Mouse (Mus musculus) lung, embryonic 14.5 days (tissue): ENCODE results near the gene Sec14l1. TPM values are rescaled to one million over a fixed set of nuclear protein-coding genes. Genes with fewer than 3 reads are reported as not detected.

ENCODE experiments used
- ATAC-seq: fragments of 200-750 bp; cut with Nextera tagmentation; 2 replicates; pipeline ENCODE4 v1.8.0; 2017; ENCODE audit warnings: mild to moderate bottlenecking, moderate TSS enrichment, moderate library complexity; ENCODE audit not compliant: insufficient read depth
- DNase-seq: peaks from one replicate; pipeline ENCODE4 v3.0.0-alpha.2; 2015
- H3K27ac ChIP-seq: fragments of 300-500 bp; sonication (generic); 2 replicates; pipeline ENCODE4 v1.5.1; 2014; ENCODE audit warnings: low read depth, mild to moderate bottlenecking, moderate library complexity
- H3K27me3 ChIP-seq: fragments of 300-500 bp; sonication (generic); 2 replicates; pipeline ENCODE4 v1.6.1; 2014; ENCODE audit warnings: low read length, control low read depth; ENCODE audit not compliant: insufficient read depth
- H3K36me3 ChIP-seq: fragments of 300-500 bp; sonication (generic); 2 replicates; pipeline ENCODE4 v1.6.1; 2014; ENCODE audit warnings: control low read depth; ENCODE audit not compliant: insufficient read depth
- H3K4me1 ChIP-seq: fragments of 300-500 bp; sonication (generic); 2 replicates; pipeline ENCODE4 v1.6.1; 2014; ENCODE audit warnings: antibody characterized with exemption, control low read depth; ENCODE audit not compliant: insufficient read depth
- H3K4me2 ChIP-seq: fragments of 300-500 bp; sonication (generic); 2 replicates; pipeline ENCODE4 v1.6.1; 2014; ENCODE audit warnings: mild to moderate bottlenecking
- H3K4me3 ChIP-seq: fragments of 300-500 bp; sonication (generic); 2 replicates; pipeline ENCODE4 v1.5.1; 2014; ENCODE audit warnings: low read depth, low read length
- H3K9ac ChIP-seq: fragments of 300-500 bp; sonication (generic); 2 replicates; pipeline ENCODE4 v1.6.1; 2014
- H3K9me3 ChIP-seq: fragments of 300-500 bp; sonication (generic); 2 replicates; pipeline ENCODE4 v1.6.1; 2016; ENCODE audit warnings: low read depth, low read length, control low read depth
- CTCF ChIP-seq: IDR thresholded peaks from 2 replicates; pipeline ENCODE4 v1.5.1; 2016; ENCODE audit warnings: antibody characterized with exemption, low read depth
- WGBS: fragments of 180-500 bp; shearing (Covaris S2); extraction: QIAGEN DNeasy Blood & Tissue Kit; methylation state at CpG from one replicate; pipeline ENCODE4 v1.1.7; 2014; 5-methylcytosine and 5-hydroxymethylcytosine counted together
- polyA plus RNA-seq: library from polyadenylated mRNA; unstranded; fragments of >200 nt; fragmentation: Nextera tagmentation; extraction: Ambion mirVana; gene quantifications from 2 replicates; pipeline ENCODE4 v1.2.1, GENCODE M21; 2014

Gene Sec14l1
- polyA plus RNA-seq, 1 experiment from 2014 or later: 46.2 TPM

DNA sequence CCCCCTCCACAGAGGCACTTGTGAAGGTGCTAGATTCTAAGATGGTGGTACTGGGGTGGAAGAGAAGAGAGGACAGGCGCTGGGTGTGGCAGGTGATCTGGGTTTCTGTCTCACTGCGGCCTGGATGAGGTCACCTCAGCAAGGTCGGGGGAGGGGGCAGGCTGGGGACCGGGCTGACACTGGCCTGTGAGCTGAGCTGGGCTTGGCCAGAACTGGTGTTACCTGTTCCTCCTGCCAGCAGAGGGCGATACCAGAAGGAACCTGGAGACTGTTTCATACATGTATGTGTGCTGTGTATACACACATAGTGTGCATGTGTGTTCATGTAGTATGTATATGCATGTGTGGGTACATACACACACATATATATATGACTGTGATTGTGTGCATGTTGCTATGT is 61.3 kb downstream of the Sec14l1 start:
- TF ChIP-seq CTCF: peak; percentile 74
- Histone ChIP-seq H3K36me3 (no peaks in the 10 kb centered on the region), H3K27ac (no peak overlapping the region), H3K4me2 (no peak overlapping the region), H3K9me3 (peaks cover 5% of the 10 kb centered on the region; the same call in 1 of the 2 replicates), H3K27me3 (no peaks in the 10 kb centered on the region), H3K9ac (no peak overlapping the region), H3K4me1 (no peaks in the 10 kb centered on the region), H3K4me3 (no peak overlapping the region)
- DNase-seq: peak; percentile 46
- ATAC-seq: no peak
- WGBS: 31% methylated on average over 5 of the region's 5 CpGs

GRCm38 (mm10) chr11:117176900-117177299 is 61.9 kb downstream of the Sec14l1 start:
- H3K4me2 ChIP-seq: no peak overlapping the region
- 60% methylated on average over 5 of the region's 5 CpGs for WGBS
- peak; percentile 8; the same call in 1 of the 2 replicates for ATAC-seq

DNA sequence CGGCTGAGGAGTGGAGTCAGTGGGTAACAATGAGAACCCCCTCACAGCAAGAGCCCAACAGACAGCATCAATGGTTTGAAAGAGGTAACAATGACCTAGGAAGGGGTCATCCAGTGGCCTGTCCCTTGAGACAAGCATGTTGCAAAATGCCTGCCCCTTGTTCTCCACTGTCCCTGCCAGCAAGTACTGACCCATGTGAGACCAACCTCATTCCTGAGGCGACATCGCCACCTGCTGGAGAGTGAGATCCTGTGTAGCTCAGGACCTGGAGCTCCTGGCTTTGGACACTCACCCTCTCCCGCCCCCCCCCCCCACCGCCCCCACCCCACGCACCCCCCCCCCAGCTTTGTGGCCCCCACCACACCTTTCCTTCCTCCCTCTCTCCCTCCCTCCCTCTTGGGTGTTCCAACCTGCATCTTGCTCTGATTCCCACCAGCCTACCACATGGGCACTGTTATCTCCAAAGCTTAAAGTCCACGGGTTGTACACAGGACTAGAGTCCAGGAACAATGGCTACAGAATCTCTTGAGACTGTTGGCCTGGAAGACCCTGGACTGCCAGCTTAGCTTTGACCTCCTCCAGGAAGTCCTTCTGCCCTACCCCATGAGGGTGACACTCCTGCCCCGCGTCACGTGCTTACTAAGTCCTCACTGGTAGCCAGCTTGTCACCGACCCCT is 62.5 kb downstream of the Sec14l1 start:
- no peak overlapping the region for H3K27ac ChIP-seq
- peak; percentile 91 for TF ChIP-seq CTCF
- peaks cover 7% of the 10 kb centered on the region; the same call in 1 of the 2 replicates for H3K9me3 ChIP-seq
- no peak overlapping the region for H3K4me3 ChIP-seq
- no peaks in the 10 kb centered on the region for H3K27me3 ChIP-seq
- peak; percentile 96 for DNase-seq
- 49% methylated on average over 9 of the region's 11 CpGs for WGBS
- no peaks in the 10 kb centered on the region for H3K36me3 ChIP-seq
- H3K9ac ChIP-seq: no peak overlapping the region
- no peaks in the 10 kb centered on the region for H3K4me1 ChIP-seq
- peak; percentile 70 for ATAC-seq
- no peak overlapping the region for H3K4me2 ChIP-seq

More at GRCm38 (mm10) chr11:117176900-117177299, 61.9 kb downstream of the Sec14l1 start:
- peaks cover 5% of the 10 kb centered on the region; the same call in 1 of the 2 replicates for H3K9me3 ChIP-seq
- TF ChIP-seq CTCF: no peak
- no peak overlapping the region for H3K9ac ChIP-seq
- no peak overlapping the region for H3K4me3 ChIP-seq
- H3K36me3 ChIP-seq: no peaks in the 10 kb centered on the region
- H3K27ac ChIP-seq: no peak overlapping the region
- H3K27me3 ChIP-seq: no peaks in the 10 kb centered on the region
- no peak for DNase-seq
- H3K4me1 ChIP-seq: no peaks in the 10 kb centered on the region

DNA sequence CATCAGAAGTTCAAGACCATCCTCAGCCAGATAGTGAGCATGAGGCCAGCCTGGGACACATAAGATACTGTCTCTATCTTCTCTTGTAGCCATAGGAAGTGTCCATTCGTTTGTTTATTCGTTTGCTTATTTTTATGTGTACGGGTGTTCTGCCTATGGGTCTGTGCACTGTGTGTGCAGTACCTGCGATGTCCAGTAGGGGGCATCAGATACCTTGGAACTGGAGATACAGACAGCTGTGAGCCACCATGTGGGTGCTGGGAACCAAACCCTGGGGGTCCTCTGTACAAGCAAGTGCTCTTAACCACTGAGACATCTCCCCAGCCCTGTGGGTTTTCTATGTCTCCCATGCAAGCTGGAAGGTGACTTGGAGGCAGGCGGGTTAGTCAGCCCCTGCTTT is 64.9 kb downstream of the Sec14l1 start:
- no peak for ATAC-seq
- no peak overlapping the region for H3K9ac ChIP-seq
- no peaks in the 10 kb centered on the region for H3K27me3 ChIP-seq
- no peak for DNase-seq
- no peaks in the 10 kb centered on the region for H3K4me1 ChIP-seq
- H3K36me3 ChIP-seq: no peaks in the 10 kb centered on the region
- 82% methylated on average over 5 of the region's 5 CpGs for WGBS
- H3K9me3 ChIP-seq: peaks cover 8% of the 10 kb centered on the region; the same call in 1 of the 2 replicates
- no peak overlapping the region for H3K4me2 ChIP-seq
- TF ChIP-seq CTCF: peak; percentile 61
- H3K4me3 ChIP-seq: no peak overlapping the region
- H3K27ac ChIP-seq: no peak overlapping the region

- H3K9me3 ChIP-seq: peaks cover 8% of the 10 kb centered on the region; the same call in 1 of the 2 replicates
- no peak overlapping the region for H3K4me3 ChIP-seq
- no peaks in the 10 kb centered on the region for H3K36me3 ChIP-seq
- H3K27me3 ChIP-seq: no peaks in the 10 kb centered on the region
- no peak for TF ChIP-seq CTCF
- no peak for DNase-seq
- no peak overlapping the region for H3K4me2 ChIP-seq
- no peak overlapping the region for H3K9ac ChIP-seq
- 87% methylated on average over 3 of the region's 3 CpGs for WGBS
- no peak overlapping the region for H3K27ac ChIP-seq
- no peaks in the 10 kb centered on the region for H3K4me1 ChIP-seq
- no peak for ATAC-seq
Observed at GRCm38 (mm10) chr11:117182808-117183207, 67.8 kb downstream of the Sec14l1 start.

GRCm38 (mm10) chr11:117183299-117183698 is 68.3 kb downstream of the Sec14l1 start:
- Histone ChIP-seq H3K9ac (no peak overlapping the region), H3K36me3 (no peaks in the 10 kb centered on the region), H3K4me3 (no peak overlapping the region), H3K27me3 (no peaks in the 10 kb centered on the region), H3K9me3 (peaks cover 8% of the 10 kb centered on the region; the same call in 1 of the 2 replicates), H3K4me1 (no peaks in the 10 kb centered on the region), H3K27ac (no peak overlapping the region), H3K4me2 (no peak overlapping the region)
- DNase-seq: no peak
- no peak for TF ChIP-seq CTCF
- ATAC-seq: no peak
- 74% methylated on average over 3 of the region's 3 CpGs for WGBS

- Histone ChIP-seq H3K4me2 (no peak overlapping the region), H3K4me3 (no peak overlapping the region), H3K36me3 (no peaks in the 10 kb centered on the region), H3K27me3 (no peaks in the 10 kb centered on the region), H3K4me1 (no peaks in the 10 kb centered on the region), H3K9me3 (peaks cover 8% of the 10 kb centered on the region; the same call in 1 of the 2 replicates), H3K9ac (no peak overlapping the region), H3K27ac (no peak overlapping the region)
- 0 out of 2 replicates have a peak, but pooled peaks have one; percentile 17 for TF ChIP-seq CTCF
- DNase-seq (no peak), ATAC-seq (no peak)
- WGBS: 78% methylated on average over 5 of the region's 5 CpGs
Observed at GRCm38 (mm10) chr11:117183841-117184240, 68.9 kb downstream of the Sec14l1 start.
